Comparison of ENCODE assay signal across 27 mouse cellular contexts in the genomic region with DNA sequence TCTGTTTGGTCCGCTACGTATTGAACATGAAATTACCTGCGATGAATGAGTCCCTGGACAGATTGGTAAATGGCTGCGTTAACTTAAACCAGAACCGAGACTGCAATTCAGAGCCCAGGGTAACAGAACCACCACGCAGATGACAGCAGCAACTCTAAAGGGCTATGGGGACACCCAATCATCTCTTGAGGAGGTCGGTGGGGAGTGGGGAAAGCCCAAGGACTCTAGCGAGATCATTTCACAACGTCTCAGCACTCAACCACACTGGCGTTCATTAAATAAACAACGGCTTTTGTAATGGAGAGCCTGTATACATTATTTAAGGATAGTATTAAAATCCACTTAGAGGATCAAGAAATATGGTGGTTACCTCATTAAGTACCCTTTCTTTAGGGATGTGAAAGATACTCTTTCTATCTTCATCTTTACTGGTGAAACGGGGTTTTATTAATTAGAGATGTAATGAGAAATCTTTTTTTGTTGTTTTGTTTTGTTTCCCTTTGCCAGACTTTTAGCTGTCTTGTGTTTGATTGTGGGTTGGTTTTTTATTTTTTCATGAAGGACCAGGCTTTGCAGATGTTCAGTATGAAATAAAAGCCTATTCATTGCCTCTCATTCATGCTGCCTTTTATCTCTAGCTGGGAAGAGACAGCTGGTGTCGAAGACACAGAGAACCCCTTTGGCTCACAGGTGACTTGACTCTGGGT. TPM values are rescaled to one million over a fixed set of nuclear protein-coding genes. Genes with fewer than 3 reads are reported as not detected.
DNase-seq lines count a peak whose midpoint lies in the region; ATAC-seq and TF ChIP-seq lines count a peak whose summit lies in the region.
"Had no signal": no experiment of that assay in that cellular context is flagged by ENCODE, and none has a peak within 500 bp of the region (broad histone marks: within the 10 kb centered on the region; RNA-seq: fewer than 3 reads in every experiment).

No protein-coding gene starts in this region.

- H3K27me3 ChIP-seq in midbrain, embryonic 11.5 days (ENCODE audit: control insufficient read depth, insufficient read depth, low read length) = no peaks in the 10 kb centered on the region
- H3K27me3 ChIP-seq in midbrain, embryonic 13.5 days = no peaks in the 10 kb centered on the region
- H3K27me3 ChIP-seq in liver, postnatal 0 days (ENCODE audit: insufficient read depth, low read length) = no peaks in the 10 kb centered on the region
- H3K27me3 ChIP-seq: forebrain, embryonic 12.5 days; heart, embryonic 13.5 days; limb, embryonic 12.5 days; midbrain, embryonic 15.5 days; neural tube, embryonic 15.5 days; stomach, embryonic 15.5 days had no signal

- no peak overlapping the region for H3K9ac ChIP-seq in midbrain, embryonic 11.5 days (ENCODE audit: low read length)
- H3K9ac ChIP-seq in midbrain, embryonic 13.5 days (replicated peaks) = no peak overlapping the region
- no peak overlapping the region for H3K9ac ChIP-seq in liver, postnatal 0 days (replicated peaks)
- H3K9ac ChIP-seq: forebrain, embryonic 12.5 days; heart, embryonic 13.5 days; hindbrain, embryonic 14.5 days; limb, embryonic 12.5 days; liver, embryonic 14.5 days; midbrain, embryonic 15.5 days; neural tube, embryonic 15.5 days; stomach, embryonic 15.5 days had no signal

- no peak for DNase-seq in layer of hippocampus, adult 2 months (ENCODE audit: low spot score in 2 of 2)
- DNase-seq in layer of hippocampus, adult 9-10 months (ENCODE audit: low spot score) = no peak
- DNase-seq in midbrain, embryonic 11.5 days (ENCODE audit: low spot score, missing footprints) = peak; percentile 33
- DNase-seq in liver, postnatal 0 days = no peak
- no peak for DNase-seq in embryo, embryonic 10.5 days (ENCODE audit: low spot score)
- no peak for DNase-seq in cerebellum, postnatal 10 days
- DNase-seq: adrenal gland, adult 2 months; adrenal gland, postnatal 36 days; cerebellum, adult 9-10 months; gastrocnemius, postnatal 25 days; heart, postnatal 10 days; kidney, postnatal 14 days; lung, postnatal 4 days; retina, postnatal 1 day; right cerebral cortex, postnatal 14 days had no signal

- 82% methylated on average over 13 of the region's 13 CpGs for WGBS in midbrain, embryonic 11.5 days
- WGBS in midbrain, embryonic 13.5 days = 75% methylated on average over 13 of the region's 13 CpGs
- WGBS in liver, postnatal 0 days (ENCODE audit: insufficient replicate concordance) = 72% methylated on average over 13 of the region's 13 CpGs

- no peak for TF ChIP-seq EP300 in liver, postnatal 0 days (IDR thresholded peaks at IDR 0.05; ENCODE audit: low read depth)

- no peak overlapping the region for H3K4me3 ChIP-seq in layer of hippocampus, adult 2 months
- no peak overlapping the region for H3K4me3 ChIP-seq in midbrain, embryonic 11.5 days (ENCODE audit: low read depth, low read length)
- H3K4me3 ChIP-seq in midbrain, embryonic 13.5 days (replicated peaks) = no peak overlapping the region
- H3K4me3 ChIP-seq in liver, postnatal 0 days (ENCODE audit: low read depth, low read length) = no peak overlapping the region
- H3K4me3 ChIP-seq: erythroblast, embryonic 14.5 days; forebrain, embryonic 12.5 days; heart, embryonic 13.5 days; left cerebral cortex, adult 2 months; limb, embryonic 12.5 days; midbrain, embryonic 15.5 days; neural tube, embryonic 15.5 days; stomach, embryonic 15.5 days had no signal

- H3K4me2 ChIP-seq in midbrain, embryonic 11.5 days = no peak overlapping the region
- no peak overlapping the region for H3K4me2 ChIP-seq in midbrain, embryonic 13.5 days (replicated peaks)
- peak overlapping the region; percentile 32; the same call in 1 of the 2 replicates for H3K4me2 ChIP-seq in liver, postnatal 0 days (ENCODE audit: low read depth, low read length)
- H3K4me2 ChIP-seq: forebrain, embryonic 12.5 days; heart, embryonic 13.5 days; hindbrain, embryonic 14.5 days; limb, embryonic 12.5 days; midbrain, embryonic 15.5 days; neural tube, embryonic 15.5 days; stomach, embryonic 15.5 days had no signal

- H3K4me1 ChIP-seq in midbrain, embryonic 11.5 days (ENCODE audit: control insufficient read depth, insufficient read depth, low read length) = no peaks in the 10 kb centered on the region
- H3K4me1 ChIP-seq in midbrain, embryonic 13.5 days (replicated peaks) = peaks cover 15% of the 10 kb centered on the region
- H3K4me1 ChIP-seq in liver, postnatal 0 days (ENCODE audit: insufficient read depth) = peaks cover 5% of the 10 kb centered on the region

- peak overlapping the region; percentile 32; the same call in 1 of the 2 replicates for H3K27ac ChIP-seq in layer of hippocampus, adult 2 months
- H3K27ac ChIP-seq in midbrain, embryonic 11.5 days (ENCODE audit: low read depth, low read length) = no peak overlapping the region
- no peak overlapping the region for H3K27ac ChIP-seq in midbrain, embryonic 13.5 days
- H3K27ac ChIP-seq in liver, postnatal 0 days (ENCODE audit: low read depth) = peak overlapping the region; percentile 66
- H3K27ac ChIP-seq: forebrain, embryonic 12.5 days; heart, embryonic 13.5 days; hindbrain, embryonic 14.5 days; left cerebral cortex, adult 2 months; limb, embryonic 12.5 days; liver, embryonic 14.5 days; midbrain, embryonic 15.5 days; neural tube, embryonic 15.5 days; stomach, embryonic 15.5 days had no signal

- H3K36me3 ChIP-seq in midbrain, embryonic 11.5 days (ENCODE audit: control insufficient read depth, insufficient read depth, low read length) = no peaks in the 10 kb centered on the region
- H3K36me3 ChIP-seq in midbrain, embryonic 13.5 days = no peaks in the 10 kb centered on the region
- H3K36me3 ChIP-seq in liver, postnatal 0 days (replicated peaks; ENCODE audit: insufficient read depth, low read length) = no peaks in the 10 kb centered on the region
- H3K36me3 ChIP-seq: heart, embryonic 13.5 days; limb, embryonic 12.5 days; midbrain, embryonic 15.5 days; neural tube, embryonic 15.5 days; stomach, embryonic 15.5 days had no signal

- H3K9me3 ChIP-seq in midbrain, embryonic 11.5 days (ENCODE audit: control insufficient read depth, low read length) = no peaks in the 10 kb centered on the region
- no peaks in the 10 kb centered on the region for H3K9me3 ChIP-seq in midbrain, embryonic 13.5 days
- H3K9me3 ChIP-seq in liver, postnatal 0 days (ENCODE audit: low read length) = no peaks in the 10 kb centered on the region
- H3K9me3 ChIP-seq: forebrain, embryonic 12.5 days; heart, embryonic 13.5 days; limb, embryonic 12.5 days; midbrain, embryonic 15.5 days; neural tube, embryonic 15.5 days; stomach, embryonic 15.5 days had no signal

- ATAC-seq in midbrain, embryonic 11.5 days (ENCODE audit: low FRiP score) = no peak
- ATAC-seq in midbrain, embryonic 13.5 days = no peak
- ATAC-seq in granulocyte monocyte progenitor cell, adult 5-6 weeks (replicated peaks; ENCODE audit: poor library complexity, severe bottlenecking) = peak; percentile 60
- ATAC-seq in liver, postnatal 0 days = no peak
- ATAC-seq: midbrain, embryonic 15.5 days had no signal

- no peak for TF ChIP-seq CTCF in layer of hippocampus, adult 2 months (conservative IDR thresholded peaks at IDR 0.05)
- no peak for TF ChIP-seq CTCF in liver, postnatal 0 days (IDR thresholded peaks at IDR 0.05; ENCODE audit: low read depth)

RNA-seq across cellular contexts. Expression of gene Xylt1, which starts 12.2 kb away (rescaled TPM):
- 10 to 100 TPM; 43.5 to 43.9 TPM for total RNA-seq in layer of hippocampus, adult 2 months (2021)
- polyA plus RNA-seq in midbrain, embryonic 11.5 days (2014; fragmentation: Nextera tagmentation; extraction: Ambion mirVana) = 0.83 and 1.1 TPM in 2 replicates
- polyA plus RNA-seq in midbrain, embryonic 13.5 days (2015; fragmentation: Nextera tagmentation; extraction: Ambion mirVana) = 1.2 and 1.7 TPM in 2 replicates
- 21.9 and 26.8 TPM in 2 replicates for total RNA-seq in granulocyte monocyte progenitor cell, adult 5-6 weeks (2014; fragmentation: Nextera tagmentation)
- 16.2 and 20.9 TPM in 2 replicates for total RNA-seq in granulocyte monocyte progenitor cell, adult 5-6 weeks (2017)
- polyA plus RNA-seq in liver, postnatal 0 days (2015; fragmentation: Nextera tagmentation; extraction: Ambion mirVana) = 0.20 and 0.31 TPM in 2 replicates

Comparison
In these comparisons a context has a peak if more than half of its experiments do, and no peak if none do; other contexts are left out.
1. H3K27ac ChIP-seq: peak in layer of hippocampus, adult 2 months (single experiment) and liver, postnatal 0 days (single experiment); none in midbrain, embryonic 11.5 days (single experiment) and midbrain, embryonic 13.5 days (single experiment).